Mouse (Mus musculus) liver, postnatal 0 days (tissue): ENCODE results near the gene Tbc1d15.

Source experiments
- CTCF ChIP-seq: sonication (generic); IDR thresholded peaks from 2 replicates; pipeline ENCODE4 v1.5.1; 2016; ENCODE audit warnings: antibody characterized with exemption, low read depth
- EP300 ChIP-seq: IDR thresholded peaks from 2 replicates; pipeline ENCODE4 v1.6.1; 2016; ENCODE audit warnings: antibody characterized with exemption, low read depth, mild to moderate bottlenecking

GRCm38 (mm10) chr10:115281381-115281780, 30.1 kb upstream of the Tbc1d15 start:
- TF ChIP-seq EP300 (no peak), CTCF (no peak)
